Mouse (Mus musculus): ENCODE measurements around the gene Pih1d1. TPM values are rescaled to one million over a fixed set of nuclear protein-coding genes. Genes with fewer than 3 reads are reported as not detected.
A peak's percentile ranks its signal among the peaks of the same experiment; 100 is the strongest.
"Not testable (repeated sequence)": the region's sequence is repeated elsewhere in the genome, so short reads cannot be mapped to it uniquely, and the experiment has no call there.

The Pih1d1 gene
- polyA plus RNA-seq (2015; fragmentation: Nextera tagmentation; extraction: Ambion mirVana), result 80.3 and 90.0 TPM in 2 replicates

- Histone ChIP-seq H3K4me3 (replicated peaks) (peak within 1 kb of the TSS; percentile 59), H3K4me1 (peaks cover 18% of the 10 kb centered on the region), H3K36me3 (0 out of 2 replicates have a peak, but pooled peaks cover 4% of the 10 kb centered on the region), H3K4me2 (peak within 1 kb of the TSS; percentile 72), H3K27ac (peak within 1 kb of the TSS; percentile 96), H3K9me3 (no peaks in the 10 kb centered on the region), H3K9ac (peak within 1 kb of the TSS; percentile 76), H3K27me3 (replicated peaks) (no peaks in the 10 kb centered on the region)
- peak; percentile 93 for ATAC-seq (ENCODE audit: insufficient read depth, low FRiP score, low read depth)
- WGBS, result 3% methylated on average over 69 of the region's 69 CpGs
Observed at GRCm38 (mm10) chr7:45154096-45154992, at the start of gene Pih1d1, which contains the start of gene Aldh16a1. Pih1d1 (plus strand) TSS chr7:45154303. Aldh16a1 (minus strand) TSS chr7:45154584.

GRCm38 (mm10) chr7:45104941-45105340 is 49.2 kb upstream of the Pih1d1 start:
- Histone ChIP-seq H3K4me3 (replicated peaks) (no peak overlapping the region), H3K4me2 (no peak overlapping the region), H3K9me3 (no peaks in the 10 kb centered on the region), H3K9ac (no peak overlapping the region), H3K27ac (no peak overlapping the region), H3K36me3 (no peaks in the 10 kb centered on the region), H3K4me1 (peaks cover 22% of the 10 kb centered on the region), H3K27me3 (replicated peaks) (no peaks in the 10 kb centered on the region)
- ATAC-seq (ENCODE audit: insufficient read depth, low FRiP score, low read depth), result no peak
- WGBS, result 72% methylated on average over 5 of the region's 5 CpGs

GRCm38 (mm10) chr7:45105491-45105890 is 48.6 kb upstream of the Pih1d1 start:
- Histone ChIP-seq H3K27ac (no peak overlapping the region), H3K4me3 (replicated peaks) (no peak overlapping the region), H3K4me1 (peaks cover 22% of the 10 kb centered on the region), H3K9me3 (no peaks in the 10 kb centered on the region), H3K27me3 (replicated peaks) (no peaks in the 10 kb centered on the region), H3K36me3 (no peaks in the 10 kb centered on the region), H3K4me2 (no peak overlapping the region), H3K9ac (no peak overlapping the region)
- no peak for ATAC-seq (ENCODE audit: insufficient read depth, low FRiP score, low read depth)
- WGBS, result 67% methylated on average over 8 of the region's 8 CpGs

GRCm38 (mm10) chr7:45106441-45106840 is 47.7 kb upstream of the Pih1d1 start:
- H3K36me3 ChIP-seq, result no peaks in the 10 kb centered on the region
- no peak overlapping the region for H3K4me2 ChIP-seq
- ATAC-seq (ENCODE audit: insufficient read depth, low FRiP score, low read depth), result no peak
- no peak overlapping the region for H3K9ac ChIP-seq
- no peaks in the 10 kb centered on the region for H3K9me3 ChIP-seq
- H3K27me3 ChIP-seq (replicated peaks), result no peaks in the 10 kb centered on the region
- H3K4me3 ChIP-seq (replicated peaks), result no peak overlapping the region
- H3K27ac ChIP-seq, result no peak overlapping the region
- WGBS, result 64% methylated on average over 6 of the region's 6 CpGs
- H3K4me1 ChIP-seq, result peaks cover 22% of the 10 kb centered on the region

GRCm38 (mm10) chr7:45107052-45107645 is 47.0 kb upstream of the Pih1d1 start:
- Histone ChIP-seq H3K36me3 (no peaks in the 10 kb centered on the region), H3K9ac (no peak overlapping the region), H3K27ac (no peak overlapping the region), H3K27me3 (replicated peaks) (no peaks in the 10 kb centered on the region), H3K4me3 (replicated peaks) (no peak overlapping the region), H3K9me3 (no peaks in the 10 kb centered on the region), H3K4me2 (no peak overlapping the region), H3K4me1 (peaks cover 17% of the 10 kb centered on the region)
- ATAC-seq (ENCODE audit: insufficient read depth, low FRiP score, low read depth), result no peak
- WGBS, result 52% methylated on average over 5 of the region's 5 CpGs

- not testable (repeated sequence) for H3K27me3 ChIP-seq (replicated peaks); ATAC-seq (ENCODE audit: insufficient read depth, low FRiP score, low read depth); H3K27ac ChIP-seq; H3K4me1 ChIP-seq; H3K9ac ChIP-seq; H3K4me3 ChIP-seq (replicated peaks); H3K4me2 ChIP-seq; H3K36me3 ChIP-seq; H3K9me3 ChIP-seq
- 82% methylated on average over 4 of the region's 4 CpGs for WGBS
Observed at GRCm38 (mm10) chr7:45110089-45110488, 44.0 kb upstream of the Pih1d1 start.

GRCm38 (mm10) chr7:45111940-45112339 is 42.2 kb upstream of the Pih1d1 start:
- no peak overlapping the region for H3K9ac ChIP-seq
- no peaks in the 10 kb centered on the region for H3K27me3 ChIP-seq (replicated peaks)
- 45% methylated on average over 2 of the region's 2 CpGs for WGBS
- no peaks in the 10 kb centered on the region for H3K4me1 ChIP-seq
- no peak overlapping the region for H3K4me3 ChIP-seq (replicated peaks)
- no peaks in the 10 kb centered on the region for H3K9me3 ChIP-seq
- ATAC-seq (ENCODE audit: insufficient read depth, low FRiP score, low read depth), result peak; percentile 34; the same call in 1 of the 2 replicates
- H3K36me3 ChIP-seq, result no peaks in the 10 kb centered on the region
- H3K4me2 ChIP-seq, result no peak overlapping the region
- no peak overlapping the region for H3K27ac ChIP-seq

GRCm38 (mm10) chr7:45112529-45112928 is 41.6 kb upstream of the Pih1d1 start:
- 36% methylated on average over 3 of the region's 3 CpGs for WGBS
- Histone ChIP-seq H3K9me3 (no peaks in the 10 kb centered on the region), H3K4me1 (no peaks in the 10 kb centered on the region), H3K4me3 (replicated peaks) (no peak overlapping the region), H3K9ac (no peak overlapping the region), H3K27me3 (replicated peaks) (no peaks in the 10 kb centered on the region), H3K4me2 (no peak overlapping the region), H3K27ac (no peak overlapping the region), H3K36me3 (no peaks in the 10 kb centered on the region)
- ATAC-seq (ENCODE audit: insufficient read depth, low FRiP score, low read depth), result no peak

GRCm38 (mm10) chr7:45113476-45113875 is 40.6 kb upstream of the Pih1d1 start:
- ATAC-seq (ENCODE audit: insufficient read depth, low FRiP score, low read depth), result no peak
- H3K27ac ChIP-seq, result no peak overlapping the region
- no peaks in the 10 kb centered on the region for H3K4me1 ChIP-seq
- H3K9ac ChIP-seq, result no peak overlapping the region
- no peak overlapping the region for H3K4me2 ChIP-seq
- no peaks in the 10 kb centered on the region for H3K27me3 ChIP-seq (replicated peaks)
- no peaks in the 10 kb centered on the region for H3K36me3 ChIP-seq
- H3K4me3 ChIP-seq (replicated peaks), result no peak overlapping the region
- WGBS, result 71% methylated on average over 2 of the region's 2 CpGs
- no peaks in the 10 kb centered on the region for H3K9me3 ChIP-seq

- no peaks in the 10 kb centered on the region for H3K9me3 ChIP-seq
- no peak overlapping the region for H3K9ac ChIP-seq
- peak overlapping the region; percentile 21; the same call in 1 of the 2 replicates for H3K27ac ChIP-seq
- no peak for ATAC-seq (ENCODE audit: insufficient read depth, low FRiP score, low read depth)
- H3K4me1 ChIP-seq, result peaks cover 11% of the 10 kb centered on the region
- no peaks in the 10 kb centered on the region for H3K27me3 ChIP-seq (replicated peaks)
- WGBS, result 75% methylated on average over 8 of the region's 8 CpGs
- no peak overlapping the region for H3K4me2 ChIP-seq
- H3K36me3 ChIP-seq, result peaks cover 28% of the 10 kb centered on the region
- no peak overlapping the region for H3K4me3 ChIP-seq (replicated peaks)
Observed at GRCm38 (mm10) chr7:45117566-45117965, 36.5 kb upstream of the Pih1d1 start.

GRCm38 (mm10) chr7:45118336-45118735 is 35.8 kb upstream of the Pih1d1 start:
- H3K36me3 ChIP-seq, result peaks cover 35% of the 10 kb centered on the region
- WGBS, result 83% methylated on average over 6 of the region's 6 CpGs
- H3K4me3 ChIP-seq (replicated peaks), result no peak overlapping the region
- peaks cover 18% of the 10 kb centered on the region for H3K4me1 ChIP-seq
- H3K27ac ChIP-seq, result no peak overlapping the region
- no peak for ATAC-seq (ENCODE audit: insufficient read depth, low FRiP score, low read depth)
- H3K9ac ChIP-seq, result no peak overlapping the region
- no peaks in the 10 kb centered on the region for H3K9me3 ChIP-seq
- no peaks in the 10 kb centered on the region for H3K27me3 ChIP-seq (replicated peaks)
- H3K4me2 ChIP-seq, result no peak overlapping the region

Measured in stomach, embryonic 15.5 days (tissue).